In genomic region chr5:146981376-146981775, GRCm38 (mm10) we compare ENCODE assay signal across 11 mouse cellular contexts.
"Had no signal": no experiment of that assay in that cellular context is flagged by ENCODE, and none has a peak within 500 bp of the region (broad histone marks: within the 10 kb centered on the region; RNA-seq: fewer than 3 reads in every experiment).

No protein-coding gene starts in this region.

- H3K27ac ChIP-seq: left cerebral cortex, adult 2 months; limb, embryonic 15.5 days; liver, embryonic 14.5 days; midbrain, embryonic 12.5 days; neural tube, embryonic 15.5 days had no signal

- H3K4me1 ChIP-seq: limb, embryonic 15.5 days had no signal

- H3K9me3 ChIP-seq: limb, embryonic 15.5 days; midbrain, embryonic 12.5 days; neural tube, embryonic 15.5 days had no signal

- ATAC-seq: intestine, embryonic 16.5 days had no signal

- DNase-seq: lung, adult 18-20 months; right cerebral cortex, adult 18-20 months; right cerebral cortex, postnatal 25 days; thymus, postnatal 4 days had no signal

- H3K4me3 ChIP-seq: left cerebral cortex, adult 2 months; limb, embryonic 15.5 days; midbrain, embryonic 12.5 days; myocyte; neural tube, embryonic 15.5 days had no signal

- H3K36me3 ChIP-seq: limb, embryonic 15.5 days; midbrain, embryonic 12.5 days; neural tube, embryonic 15.5 days had no signal

- H3K4me2 ChIP-seq: limb, embryonic 15.5 days; midbrain, embryonic 12.5 days; neural tube, embryonic 15.5 days had no signal

- H3K9ac ChIP-seq: limb, embryonic 15.5 days; liver, embryonic 14.5 days; midbrain, embryonic 12.5 days; neural tube, embryonic 15.5 days had no signal
